Mouse (Mus musculus): ENCODE results near the gene Nolc1.

Gene Nolc1

DNA sequence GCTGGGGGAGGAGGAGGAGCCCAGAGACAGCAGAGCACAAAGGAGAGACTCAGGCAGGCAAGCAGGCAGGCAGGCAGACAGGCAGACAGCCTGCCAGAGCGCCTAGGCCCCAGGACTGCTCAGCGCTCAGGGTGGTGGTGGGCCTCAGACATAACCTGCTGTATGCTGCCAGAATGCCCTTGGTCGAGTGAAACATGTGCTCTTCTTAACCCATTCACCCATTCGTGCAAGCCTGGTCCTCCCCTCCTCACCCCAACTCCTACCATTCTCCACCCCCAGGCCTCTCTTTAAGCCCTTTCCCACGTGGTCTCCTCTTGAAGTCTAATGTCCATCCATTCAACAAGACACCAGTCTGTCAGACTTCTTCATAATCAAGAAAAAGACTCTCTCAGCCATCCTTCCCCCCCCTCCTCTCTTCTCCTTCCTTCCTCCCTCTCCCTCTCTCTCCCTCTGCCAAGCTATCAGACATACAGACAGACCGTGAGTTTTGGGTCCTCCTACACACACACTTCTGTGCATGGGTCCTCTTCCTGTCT is 33.1 kb upstream of the Nolc1 start:
- DNase-seq (ENCODE audit: low spot score), result no peak

DNA sequence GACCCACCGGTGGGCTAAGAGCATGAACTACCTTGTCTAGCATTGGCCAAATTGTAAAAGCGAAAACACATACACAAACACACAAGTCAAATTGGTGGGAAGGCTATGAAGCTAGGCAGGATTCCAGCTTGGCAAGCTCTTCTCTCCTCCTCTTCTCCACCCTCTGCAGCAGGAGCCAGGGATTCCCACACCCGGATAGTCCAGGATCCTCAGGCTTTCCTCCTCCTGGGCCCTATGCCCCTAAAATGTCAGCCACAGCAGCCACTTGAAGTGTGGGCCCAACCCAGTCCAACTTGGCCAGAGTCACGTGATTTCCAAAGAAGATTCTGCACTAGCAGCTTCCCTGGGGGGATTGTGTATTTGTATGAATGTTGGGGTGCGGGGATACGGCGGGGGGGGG is 32.3 kb upstream of the Nolc1 start:
- DNase-seq (ENCODE audit: low spot score), result peak; percentile 68

DNA sequence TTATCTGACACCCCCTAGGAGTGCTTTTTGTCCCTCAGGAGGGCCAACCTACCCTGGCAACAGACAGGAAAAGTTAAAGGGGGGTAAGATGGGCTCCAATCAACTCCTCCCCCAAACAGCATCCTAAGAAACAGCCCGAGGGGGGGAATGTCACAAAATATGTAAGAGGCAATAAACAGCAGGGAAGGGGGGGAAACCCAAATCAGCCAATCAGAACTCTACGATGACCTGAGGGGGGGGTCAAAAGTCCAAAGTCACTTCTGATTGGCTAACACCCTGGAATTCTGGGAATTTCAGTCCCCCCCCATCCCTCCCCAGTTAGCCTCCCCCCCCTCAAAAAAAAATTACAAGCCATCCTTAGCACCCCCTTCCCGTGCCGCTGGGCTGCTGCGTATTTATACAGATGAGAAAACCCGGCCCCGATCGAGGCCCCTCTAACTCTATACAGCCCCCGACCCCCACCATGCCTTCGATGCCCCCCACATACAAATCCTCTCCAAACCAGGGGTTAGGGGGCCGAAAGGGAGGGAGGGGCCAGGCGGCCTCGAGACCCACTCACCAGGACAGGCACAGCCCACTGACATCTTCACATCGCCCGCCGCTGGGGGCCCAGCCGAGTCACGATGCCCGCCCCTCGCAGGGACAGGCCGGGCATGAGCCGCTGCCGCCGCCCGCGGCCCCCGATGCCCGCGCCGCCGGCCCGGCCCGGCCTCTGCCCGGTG is 31.2 kb upstream of the Nolc1 start, which contains the start of gene Pprc1:
Pprc1 (plus strand) TSS at position 616 of the 722 bp plus-strand sequence.
- DNase-seq (ENCODE audit: low spot score), result peak; percentile 50

DNA sequence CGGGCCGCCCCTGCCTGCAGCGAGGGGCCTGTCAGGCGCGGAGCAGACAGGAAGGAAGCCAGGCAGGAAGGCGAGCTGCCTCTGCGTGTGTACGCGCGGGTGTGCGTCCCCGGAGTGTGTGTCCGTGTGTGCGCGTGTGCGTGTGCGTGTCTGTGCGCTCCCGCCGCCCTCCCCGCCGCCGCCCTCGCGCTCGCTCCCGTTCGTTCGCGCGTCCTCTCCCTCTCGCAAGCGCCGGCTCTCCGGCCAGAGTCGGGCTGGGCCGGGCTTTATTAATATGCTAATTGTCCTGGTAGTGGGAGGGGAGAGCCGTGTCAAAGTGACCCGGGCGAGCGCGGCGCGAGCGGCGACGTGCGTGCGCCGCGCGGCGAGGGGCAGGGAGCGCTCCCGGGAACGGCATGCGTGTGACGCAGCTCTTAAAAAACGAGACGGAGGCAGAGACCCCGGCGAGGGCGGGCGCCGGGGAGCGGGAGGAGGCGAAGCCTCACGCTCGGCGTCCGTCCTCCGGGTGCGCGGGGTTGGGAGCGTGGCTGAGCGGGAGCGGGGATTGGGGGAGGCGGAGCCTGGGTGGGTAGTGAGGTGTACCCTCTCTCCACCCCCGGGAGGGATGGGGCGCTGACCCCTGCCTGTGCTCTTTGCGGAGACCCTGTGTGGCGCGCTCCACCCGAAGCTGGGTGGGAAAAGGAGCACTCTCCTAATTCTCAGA is 30.5 kb upstream of the Nolc1 start, which contains the start of gene Ldb1:
Ldb1 (minus strand) TSS at position 222 of the 703 bp plus-strand sequence.
- DNase-seq (ENCODE audit: low spot score), result peak; percentile 85

DNA sequence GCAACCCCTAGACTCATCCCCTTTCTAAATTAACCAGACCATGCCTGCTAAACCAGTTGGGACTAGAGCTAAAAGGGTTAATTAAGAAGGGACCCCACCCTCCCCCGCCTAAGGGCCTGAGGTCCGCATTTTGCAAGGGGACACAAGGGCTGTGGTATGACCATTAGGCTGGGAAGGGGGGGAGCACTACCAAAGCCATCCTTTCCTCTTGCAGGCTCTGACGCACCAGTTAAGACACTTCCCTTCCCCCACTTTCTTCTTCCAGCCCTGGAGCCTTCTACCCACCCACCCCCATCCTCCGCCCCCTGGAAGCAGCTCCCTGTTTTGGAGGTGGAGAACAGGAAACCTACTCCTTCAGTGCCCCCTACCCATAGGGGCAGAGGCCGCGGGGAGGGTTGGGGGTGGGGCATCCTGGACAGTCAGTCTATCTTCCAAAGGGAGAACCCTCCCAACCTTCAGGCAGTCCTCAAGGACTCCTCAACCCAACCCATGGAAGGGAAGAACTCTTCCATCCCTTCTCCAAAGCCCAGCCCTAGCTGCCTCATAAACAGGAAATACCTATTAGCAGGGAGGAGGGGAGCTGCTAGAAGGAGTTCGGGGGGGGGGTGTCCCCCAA is 29.9 kb upstream of the Nolc1 start:
- DNase-seq (ENCODE audit: low spot score), result peak; percentile 62

DNA sequence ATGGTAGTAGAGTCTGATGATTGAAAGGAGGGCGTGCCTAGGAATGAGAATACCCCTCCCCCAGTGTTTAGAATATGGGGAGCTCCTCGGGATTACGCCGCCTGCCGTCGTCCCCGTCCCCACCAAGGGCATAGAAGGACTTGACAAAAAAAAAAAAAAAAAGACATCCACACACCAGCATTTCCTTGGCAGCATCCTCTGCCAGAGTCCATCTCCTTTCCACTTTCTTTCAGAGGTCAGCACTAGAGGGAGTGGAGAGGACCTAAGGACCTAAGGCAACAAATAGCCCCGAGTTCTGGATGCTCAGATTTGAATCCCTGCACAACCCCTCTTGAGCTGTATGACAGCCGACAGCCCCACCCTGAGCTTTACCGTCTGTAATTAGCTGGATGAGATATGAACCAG is 29.0 kb upstream of the Nolc1 start:
- no peak for DNase-seq (ENCODE audit: low spot score)

DNA sequence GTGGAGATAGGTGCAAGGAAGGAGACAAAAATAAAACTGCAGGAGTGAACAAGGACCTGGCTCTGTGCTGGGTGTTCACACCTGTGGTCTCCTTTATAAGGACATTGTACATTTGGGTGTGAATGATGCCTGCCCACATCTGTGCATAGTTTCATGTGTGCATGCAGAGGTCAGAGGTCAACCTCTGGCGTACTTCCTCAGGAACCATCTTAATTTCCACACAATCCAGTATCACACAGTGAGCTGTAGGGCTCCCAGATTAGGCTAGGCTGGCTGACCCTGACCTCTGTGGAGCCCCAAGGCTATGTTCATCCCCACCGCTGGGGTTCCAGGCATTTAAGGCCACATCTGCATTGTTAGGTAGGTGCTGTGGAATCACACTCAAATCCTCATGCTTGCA is 28.2 kb upstream of the Nolc1 start:
- no peak for DNase-seq (ENCODE audit: low spot score)

DNA sequence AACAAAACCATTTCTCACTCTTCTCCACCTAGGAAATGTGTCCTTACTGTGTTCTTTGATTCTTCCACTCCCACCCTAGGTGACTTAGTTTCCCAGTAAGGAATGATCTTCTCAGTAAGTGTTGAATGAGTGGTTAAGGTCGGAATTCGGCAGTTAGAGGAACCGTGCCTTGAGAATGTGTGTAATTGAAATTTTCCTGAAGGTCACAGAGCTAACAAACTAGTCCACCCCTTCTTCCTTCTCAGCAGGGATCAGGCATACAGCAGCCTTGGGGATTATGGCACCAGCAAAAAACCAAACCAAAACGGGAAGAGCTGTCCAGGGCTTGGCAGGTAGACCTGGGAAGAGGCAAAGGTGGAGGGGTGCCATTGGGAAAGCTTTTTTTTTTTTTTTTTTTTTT is 26.5 kb upstream of the Nolc1 start:
- no peak for DNase-seq (ENCODE audit: low spot score)

DNA sequence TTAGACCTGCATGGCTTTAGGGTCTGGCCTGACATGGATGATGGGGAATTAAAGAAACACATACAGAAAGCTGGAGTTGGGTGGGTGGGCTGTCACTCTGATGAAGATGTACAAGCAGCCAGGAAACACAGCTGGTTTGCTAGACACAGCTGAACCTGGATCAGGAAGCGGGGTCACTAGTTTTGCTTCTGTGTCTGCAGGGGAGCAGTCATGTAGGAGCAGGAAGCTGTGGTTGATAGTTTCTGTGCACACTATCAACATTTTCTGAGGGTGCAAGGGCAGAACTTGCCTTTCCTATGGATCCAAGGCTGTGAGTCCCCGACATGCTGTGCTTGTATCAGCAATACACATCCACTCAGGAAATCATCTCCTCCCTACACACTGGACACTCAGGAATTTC is 25.2 kb upstream of the Nolc1 start:
- no peak for DNase-seq (ENCODE audit: low spot score)

DNA sequence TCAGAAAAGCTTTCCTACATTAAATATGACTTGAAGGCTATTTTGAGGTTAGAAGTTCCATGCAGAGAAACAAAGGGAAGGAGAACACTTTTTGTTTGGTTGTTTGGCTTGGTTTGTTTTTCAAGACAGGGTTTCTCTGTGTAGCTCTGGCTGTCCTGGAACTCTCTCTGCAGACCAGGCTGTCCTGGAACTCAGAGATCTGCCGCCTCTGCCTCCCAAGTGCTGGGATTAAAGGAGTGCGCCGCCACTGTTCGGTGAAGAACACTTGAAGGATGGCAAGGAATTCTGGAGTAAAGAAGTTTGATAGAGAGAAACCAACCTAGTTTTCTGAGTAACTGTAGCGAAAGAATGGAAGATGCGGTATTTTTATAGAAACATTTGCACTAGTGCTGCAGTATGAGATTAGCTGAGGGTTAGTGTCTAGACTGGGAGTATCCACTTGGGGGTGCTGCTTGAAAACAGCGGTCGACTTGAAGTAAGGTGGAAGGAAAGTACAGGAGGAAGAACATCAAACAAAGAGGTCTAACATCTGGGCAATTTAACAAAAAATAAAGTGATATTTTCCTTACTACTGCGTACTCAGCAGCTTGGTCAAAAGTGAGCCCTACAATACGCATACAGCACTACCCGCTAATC is 19.8 kb upstream of the Nolc1 start:
- DNase-seq (ENCODE audit: low spot score), result peak; percentile 54

DNA sequence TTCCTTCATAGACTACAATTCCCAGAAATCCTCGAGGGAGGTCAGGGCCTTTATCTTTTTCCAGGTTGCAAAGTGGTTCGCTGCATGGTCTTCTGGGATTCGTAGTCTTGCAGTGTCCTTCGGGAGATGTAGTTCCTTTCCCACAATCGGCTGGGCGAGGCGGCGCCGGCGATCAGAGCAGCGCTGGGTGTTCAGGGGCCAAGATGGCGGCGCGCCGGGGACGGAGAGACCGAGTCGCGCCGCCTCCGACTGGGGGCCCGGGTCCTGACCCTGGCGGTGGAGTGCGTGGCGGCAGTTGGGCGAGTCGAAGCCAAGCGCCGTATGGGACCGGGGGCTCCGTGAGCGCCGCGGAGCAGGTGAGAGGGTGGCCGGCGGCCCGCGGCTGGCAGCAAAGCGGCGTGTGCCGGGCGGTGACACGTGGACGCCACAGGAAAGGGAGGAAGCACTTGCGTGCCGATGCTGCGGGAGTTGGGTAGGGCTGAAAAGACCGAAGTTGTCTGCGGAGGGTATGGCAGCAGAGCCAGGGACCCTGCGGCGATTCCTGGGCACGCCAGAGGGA is 19.2 kb upstream of the Nolc1 start:
- peak; percentile 92 for DNase-seq (ENCODE audit: low spot score)

DNA sequence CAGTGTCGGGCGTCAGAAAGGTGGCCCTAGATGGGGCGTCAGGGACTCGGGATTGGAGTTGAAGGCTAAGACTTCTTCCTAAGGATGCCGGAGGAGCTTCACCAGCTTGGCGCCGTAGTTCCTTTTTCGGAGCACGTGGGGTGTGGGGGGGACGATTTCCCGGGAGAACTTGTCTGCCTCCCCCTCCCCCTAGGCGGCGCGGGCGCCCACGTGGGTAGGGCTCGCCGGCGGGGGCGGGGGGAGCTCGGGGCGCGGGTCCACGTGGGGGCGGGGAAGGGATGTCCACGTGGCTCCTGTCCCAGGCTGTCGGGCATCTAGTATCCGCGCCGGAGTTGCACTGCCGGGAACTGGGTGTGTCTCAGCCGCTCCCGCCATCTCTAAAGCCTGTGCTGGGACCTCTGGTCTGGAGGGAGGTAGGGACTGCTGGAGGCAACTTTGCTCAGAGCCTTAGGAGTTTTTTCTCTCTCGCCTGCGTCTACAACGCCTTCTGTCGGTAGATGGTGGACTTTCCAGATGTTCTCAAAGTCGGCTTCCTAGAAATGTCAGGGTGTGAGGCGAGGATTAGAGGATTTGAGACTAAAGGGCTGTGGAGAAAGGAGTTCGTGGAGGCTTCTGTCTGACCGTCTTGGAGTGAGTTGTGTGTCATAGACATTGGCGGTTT is 18.6 kb upstream of the Nolc1 start:
- DNase-seq (ENCODE audit: low spot score), result peak; percentile 81

DNA sequence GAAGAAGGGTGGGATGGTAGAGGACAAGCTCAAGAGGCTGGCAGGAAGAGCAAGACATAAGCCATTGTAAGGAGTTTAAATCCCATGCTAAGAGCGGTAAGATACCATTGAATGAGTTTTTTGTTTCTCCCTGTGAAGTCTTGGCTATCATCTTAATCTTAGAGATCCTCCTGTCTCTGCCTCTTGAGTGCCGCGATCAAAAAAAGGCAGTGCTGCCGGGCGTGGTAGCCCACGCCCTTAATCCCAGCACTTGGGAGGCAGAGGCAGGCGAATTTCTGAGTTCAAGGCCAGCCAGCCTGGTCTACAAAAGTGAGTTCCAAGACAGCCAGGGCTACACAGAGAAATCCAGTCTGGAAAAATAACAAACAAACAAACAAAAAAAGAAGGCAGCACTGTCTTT is 17.2 kb upstream of the Nolc1 start:
- DNase-seq (ENCODE audit: low spot score), result no peak

DNA sequence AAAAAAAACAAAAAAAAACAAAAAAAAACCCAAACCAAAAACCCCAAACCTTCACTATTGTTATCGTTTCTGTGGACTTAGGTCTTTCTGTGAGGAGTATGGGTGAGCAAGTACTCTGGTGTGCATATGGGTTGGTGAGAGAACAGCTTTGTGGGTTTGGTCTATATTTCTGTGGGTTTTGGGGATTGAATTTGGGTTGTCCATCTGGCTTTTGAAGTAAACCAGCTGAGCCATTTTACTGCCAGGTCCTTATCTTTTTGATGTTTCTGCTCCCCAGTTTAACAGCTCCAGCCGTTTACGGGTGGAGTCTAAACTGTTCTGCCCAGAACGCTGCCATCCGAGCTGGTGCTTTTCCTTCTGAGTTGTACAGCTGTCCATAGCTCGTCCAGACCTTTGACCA is 14.8 kb upstream of the Nolc1 start:
- no peak for DNase-seq (ENCODE audit: low spot score)

DNA sequence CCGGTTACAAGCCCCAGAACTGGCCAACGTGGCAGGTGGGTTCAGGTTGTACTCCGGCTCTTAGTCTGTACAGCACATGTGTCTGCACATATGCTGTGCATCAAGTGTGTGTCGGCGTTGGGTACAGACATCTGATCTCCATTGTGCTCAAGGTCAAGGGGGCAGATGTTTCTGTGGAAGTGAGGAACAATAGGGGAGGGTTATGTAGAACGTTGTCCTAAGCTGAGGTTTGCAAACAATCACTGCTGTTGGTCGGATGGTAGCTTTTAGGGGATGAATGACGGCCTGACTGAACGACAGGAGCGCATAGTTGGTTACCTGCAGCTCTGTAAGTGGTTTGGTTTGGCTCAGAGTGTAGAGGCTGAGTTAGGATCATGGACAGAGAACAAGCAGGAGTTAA is 7.6 kb upstream of the Nolc1 start:
- DNase-seq (ENCODE audit: low spot score), result no peak

DNA sequence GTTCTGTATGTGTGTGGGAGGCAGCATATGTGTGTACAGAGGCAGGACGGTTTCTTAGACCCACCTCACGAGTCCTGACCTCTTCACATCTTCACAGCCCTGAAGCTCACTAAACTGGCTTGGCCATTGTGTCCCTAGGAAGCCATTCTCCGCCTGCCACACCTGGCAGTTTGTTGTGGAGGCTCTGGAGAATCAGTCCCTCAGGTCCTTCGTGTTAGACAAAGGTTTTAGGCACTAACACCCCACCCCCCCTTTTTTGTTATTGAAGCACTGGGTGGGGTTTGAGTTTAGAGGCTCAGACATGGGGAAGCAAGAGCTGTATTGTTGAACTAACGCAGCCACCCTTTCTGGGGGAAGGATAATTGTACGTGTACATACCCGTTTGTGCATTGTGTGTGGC is 2.4 kb upstream of the Nolc1 start:
- no peak for DNase-seq (ENCODE audit: low spot score)

DNA sequence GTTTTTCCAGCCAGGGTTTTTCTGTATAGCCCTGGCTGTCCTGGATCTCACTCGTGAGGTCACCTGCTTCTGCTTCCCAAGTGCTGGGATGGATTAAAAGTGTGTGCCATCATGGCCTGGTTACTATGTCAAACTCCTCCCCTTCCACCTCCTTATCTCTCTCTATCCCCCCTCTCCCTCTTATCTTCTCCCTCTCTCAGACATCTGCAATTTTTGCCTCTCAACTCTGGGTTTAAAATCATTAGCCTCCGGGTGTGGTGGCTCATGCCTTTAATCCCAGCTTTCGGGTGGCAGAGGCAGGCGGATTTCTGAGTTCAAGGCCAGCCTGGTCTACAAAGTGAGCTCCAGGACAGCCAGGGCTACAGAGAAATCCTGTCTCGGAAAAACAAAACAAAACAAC is 1.4 kb upstream of the Nolc1 start:
- DNase-seq (ENCODE audit: low spot score), result no peak

DNA sequence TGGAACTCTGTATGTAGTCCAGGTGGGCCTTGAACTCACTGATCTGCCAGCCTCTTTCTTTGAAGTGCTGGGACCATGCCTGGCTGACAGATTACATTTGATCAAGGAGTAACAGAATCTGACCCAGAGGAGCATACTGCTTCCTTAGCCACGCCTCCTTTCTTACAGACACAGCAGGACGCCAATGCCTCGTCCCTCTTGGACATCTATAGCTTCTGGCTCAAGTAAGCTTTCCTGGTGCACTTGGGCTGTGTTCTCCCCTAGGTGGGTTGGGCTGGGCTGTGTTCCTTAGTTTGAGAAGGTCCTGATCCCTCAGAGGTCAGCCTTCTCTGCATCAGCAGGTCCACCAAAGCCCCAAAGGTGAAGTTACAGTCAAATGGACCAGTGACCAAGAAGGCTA is 2.9 kb downstream of the Nolc1 start:
- DNase-seq (ENCODE audit: low spot score), result no peak

DNA sequence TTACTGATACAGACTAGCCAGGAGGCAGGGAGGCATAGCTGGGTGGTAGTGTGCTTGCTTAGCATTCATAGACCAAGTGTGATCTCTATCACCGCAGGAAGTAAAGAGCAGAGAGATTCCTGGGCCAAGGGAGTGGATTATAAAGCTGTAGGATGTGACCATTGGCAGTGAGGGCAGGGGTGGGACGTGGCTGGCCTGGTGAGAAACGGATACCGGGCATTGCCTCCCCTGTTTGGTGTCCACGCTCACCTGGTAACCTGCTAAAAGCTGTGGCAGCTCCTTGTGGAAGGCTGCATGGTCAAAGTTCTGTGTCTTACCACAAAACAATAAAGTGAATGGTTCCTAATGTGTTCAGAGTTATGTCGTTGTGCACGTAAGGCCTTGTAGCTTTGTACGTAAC is 9.5 kb downstream of the Nolc1 start:
- DNase-seq (ENCODE audit: low spot score), result no peak

DNA sequence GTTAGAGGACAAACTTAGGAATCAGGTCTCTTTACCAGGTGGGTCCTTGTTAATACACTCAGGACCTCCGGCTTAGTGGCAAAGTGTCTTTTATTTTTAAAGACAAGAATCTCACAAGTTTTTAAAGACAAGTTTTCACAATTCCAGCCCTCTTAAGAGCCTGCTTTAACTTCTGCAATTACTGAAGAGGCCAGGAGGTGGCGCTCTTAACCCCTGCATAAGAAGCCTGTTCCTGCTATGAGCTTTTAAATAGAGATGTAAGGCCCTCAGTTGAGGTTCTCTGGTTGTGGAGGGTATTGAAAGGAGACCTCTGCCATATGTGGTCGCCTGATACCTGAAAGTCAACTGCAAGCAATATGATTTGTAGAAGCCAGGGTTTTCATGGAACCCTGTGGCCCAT is 10.7 kb downstream of the Nolc1 start:
- peak; percentile 44 for DNase-seq (ENCODE audit: low spot score)

DNA sequence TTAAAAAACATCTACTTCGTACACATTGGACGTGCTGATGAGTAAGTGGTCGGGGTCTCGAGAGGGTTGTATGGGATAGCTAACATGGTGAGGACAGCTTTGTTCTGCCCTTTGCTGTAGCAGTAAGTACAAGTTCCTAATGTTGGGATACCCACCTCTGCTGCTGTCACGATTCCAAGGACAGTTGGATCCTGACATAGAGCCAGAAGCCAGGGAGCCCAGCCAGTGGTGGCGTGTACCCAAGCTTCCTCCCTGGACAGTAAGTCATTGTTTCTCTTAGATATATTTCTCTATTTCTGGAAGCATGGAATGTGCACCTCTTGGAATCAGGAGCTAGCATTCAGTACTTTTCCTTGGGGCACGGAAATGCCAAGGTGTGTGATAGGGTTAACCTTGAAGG is 12.2 kb downstream of the Nolc1 start:
- no peak for DNase-seq (ENCODE audit: low spot score)

DNA sequence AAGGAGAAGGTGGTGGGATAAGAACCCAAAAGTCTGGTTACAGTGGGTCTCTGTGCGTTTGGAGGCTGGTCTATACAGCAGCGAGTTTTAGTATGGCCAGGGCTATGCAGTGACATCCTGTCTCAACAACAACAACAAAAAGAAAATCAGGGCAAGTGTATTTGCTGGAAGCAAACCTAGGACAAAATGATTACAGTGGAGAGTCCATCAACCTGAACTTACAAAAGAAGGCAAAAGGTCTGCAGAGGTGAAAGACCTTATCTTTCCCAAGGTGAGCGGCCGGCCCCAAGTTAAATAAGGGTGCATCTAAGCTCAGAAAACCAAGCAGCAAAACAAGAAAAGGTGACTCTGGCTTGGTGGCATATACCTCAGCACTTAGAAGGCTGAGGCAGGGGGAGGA is 16.0 kb downstream of the Nolc1 start:
- no peak for DNase-seq (ENCODE audit: low spot score)

Measured in urinary bladder, postnatal 14 days (tissue).